Mouse (Mus musculus) liver, postnatal 0 days (tissue): ENCODE data around the gene Actn4.

Source experiments
- CTCF ChIP-seq: sonication (generic); IDR thresholded peaks from 2 replicates; pipeline ENCODE4 v1.5.1; 2016; ENCODE audit warnings: antibody characterized with exemption, low read depth
- EP300 ChIP-seq: IDR thresholded peaks from 2 replicates; pipeline ENCODE4 v1.6.1; 2016; ENCODE audit warnings: antibody characterized with exemption, low read depth, mild to moderate bottlenecking

DNA sequence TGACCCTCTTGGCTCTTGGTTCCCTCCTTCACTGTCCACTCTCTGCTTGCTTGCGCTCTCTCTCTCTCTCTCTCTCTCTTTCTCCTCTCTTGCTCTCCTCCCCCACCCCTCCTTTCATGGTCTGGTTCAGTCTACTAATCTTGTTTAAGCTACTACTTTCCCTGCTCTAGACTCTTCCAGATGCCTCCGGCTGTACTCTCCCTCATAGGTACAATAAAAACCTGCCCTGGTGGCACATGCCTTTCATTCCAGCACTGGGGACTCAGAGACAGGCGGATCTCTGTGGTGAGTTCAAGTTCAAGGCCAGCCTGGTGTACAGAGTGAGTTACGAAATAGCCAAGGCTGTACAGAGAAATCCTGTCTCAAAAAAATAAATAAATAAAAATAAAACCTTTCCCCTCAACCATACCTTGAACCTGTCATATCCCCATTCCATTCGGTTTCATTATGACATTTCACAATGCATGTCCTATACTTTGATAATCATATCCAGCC is 3.3 kb upstream of the Actn4 start:
- TF ChIP-seq CTCF = no peak
- no peak for TF ChIP-seq EP300
